Mouse (Mus musculus) liver, adult 2 months (tissue): Measurements from ENCODE around the gene Mccc1. TPM values are rescaled to one million over a fixed set of nuclear protein-coding genes. Genes with fewer than 3 reads are reported as not detected.

Experiments
- DNase-seq: peaks from one replicate; pipeline ENCODE4 v3.0.0-alpha.2; 2011; ENCODE audit warnings: low read depth, low spot score; ENCODE audit errors: extremely low read depth
- H3K27ac ChIP-seq: fragments of 200-500 bp; replicated peaks from 2 replicates; pipeline ENCODE4 v1.5.1; 2012; ENCODE audit warnings: low read depth, mild to moderate bottlenecking, control low read depth, inconsistent platforms, low read length; ENCODE audit not compliant: insufficient read depth
- H3K27me3 ChIP-seq: fragments of 200-500 bp; 2 replicates; pipeline ENCODE4 v1.6.1; 2012; ENCODE audit warnings: mild to moderate bottlenecking, moderate library complexity, low read length, inconsistent platforms; ENCODE audit not compliant: control insufficient read depth, insufficient read depth
- H3K36me3 ChIP-seq: fragments of 200-500 bp; 2 replicates; pipeline ENCODE4 v1.6.1; 2012; ENCODE audit warnings: low read length, inconsistent platforms; ENCODE audit not compliant: control insufficient read depth, insufficient read depth
- H3K4me1 ChIP-seq: fragments of 200-500 bp; 2 replicates; pipeline ENCODE4 v1.6.1; 2011; ENCODE audit warnings: low read length; ENCODE audit not compliant: control insufficient read depth, insufficient read depth
- H3K4me3 ChIP-seq: fragments of 200-500 bp; 2 replicates; pipeline ENCODE4 v1.5.1; 2011; ENCODE audit warnings: low read depth, mild to moderate bottlenecking, control low read depth, low read length, moderate library complexity; ENCODE audit not compliant: insufficient read depth
- H3K79me2 ChIP-seq: fragments of 200-500 bp; 2 replicates; pipeline ENCODE4 v1.6.1; 2012; ENCODE audit warnings: inconsistent platforms, mild to moderate bottlenecking, low read length, moderate library complexity; ENCODE audit not compliant: control insufficient read depth, insufficient read depth
- H3K9ac ChIP-seq: fragments of 200-500 bp; 2 replicates; pipeline ENCODE4 v1.6.1; 2012; ENCODE audit warnings: low read depth, mild to moderate bottlenecking, control low read depth, inconsistent platforms, low read length
- CTCF ChIP-seq: fragments of 200-500 bp; IDR thresholded peaks from 2 replicates; pipeline ENCODE4 v1.5.1; 2011; ENCODE audit warnings: low read depth, low read length, control low read depth
- POLR2A ChIP-seq: fragments of 200-500 bp; IDR thresholded peaks from 2 replicates; pipeline ENCODE4 v1.6.1; 2011; ENCODE audit warnings: low read length, control low read depth; ENCODE audit not compliant: insufficient read depth; ENCODE audit errors: extremely low read depth
- WGBS: fragments of 180-500 bp; shearing (Covaris S2); methylation state at CpG from one replicate; pipeline ENCODE4 v1.1.7; 2018; 5-methylcytosine and 5-hydroxymethylcytosine counted together
- polyA plus RNA-seq: library from polyadenylated mRNA; depleted of rRNA; stranded (reverse); fragments of >200 nt; gene quantifications from 2 replicates; pipeline ENCODE4 v1.2.3, GENCODE M21; 2012
- total RNA-seq: library from RNA; depleted of rRNA; stranded (reverse); fragments of >200 nt; gene quantifications from 2 replicates; pipeline ENCODE4 v1.2.3, GENCODE M21; 2014

The Mccc1 gene
- total and polyA plus RNA-seq, 2 experiments, result 25.3 to 49.7 TPM

GRCm38 (mm10) chr3:35948197-35948596 lies 52.3 kb downstream of the Mccc1 start:
- H3K79me2 ChIP-seq, result no peaks in the 10 kb centered on the region
- TF ChIP-seq CTCF (no peak), POLR2A (no peak)

GRCm38 (mm10) chr3:35940520-35941135 lies 59.9 kb downstream of the Mccc1 start:
- Histone ChIP-seq H3K79me2 (no peaks in the 10 kb centered on the region; the same call in 1 of the 2 replicates), H3K4me1 (no peaks in the 10 kb centered on the region), H3K27ac (no peak overlapping the region), H3K4me3 (no peak overlapping the region), H3K27me3 (no peaks in the 10 kb centered on the region), H3K9ac (no peak overlapping the region), H3K36me3 (peaks cover 2% of the 10 kb centered on the region; the same call in 1 of the 2 replicates)
- DNase-seq, result no peak
- TF ChIP-seq CTCF (no peak), POLR2A (no peak)
- WGBS, result 74% methylated on average over 4 of the region's 4 CpGs

More at GRCm38 (mm10) chr3:35948197-35948596, 52.3 kb downstream of the Mccc1 start:
- H3K27ac ChIP-seq, result no peak overlapping the region
- 68% methylated on average over 7 of the region's 7 CpGs for WGBS
- H3K4me3 ChIP-seq, result no peak overlapping the region
- no peak for DNase-seq
- H3K36me3 ChIP-seq, result no peaks in the 10 kb centered on the region
- H3K4me1 ChIP-seq, result peaks cover 5% of the 10 kb centered on the region; the same call in 1 of the 2 replicates
- H3K27me3 ChIP-seq, result no peaks in the 10 kb centered on the region
- H3K9ac ChIP-seq, result no peak overlapping the region

GRCm38 (mm10) chr3:35940047-35940446 lies 60.4 kb downstream of the Mccc1 start:
- H3K4me1 ChIP-seq, result no peaks in the 10 kb centered on the region

GRCm38 (mm10) chr3:35937345-35937744 lies 63.1 kb downstream of the Mccc1 start, which contains the start of gene Dcun1d1:
TSS of gene Dcun1d1 (minus strand) at chr3:35937445.
- TF ChIP-seq POLR2A, result no peak
- no peak for TF ChIP-seq CTCF
- Histone ChIP-seq H3K9ac (no peak within 1 kb of the TSS), H3K27ac (no peak within 1 kb of the TSS), H3K4me1 (peaks cover 3% of the 10 kb centered on the region; the same call in 1 of the 2 replicates), H3K4me3 (no peak within 1 kb of the TSS), H3K27me3 (no peaks in the 10 kb centered on the region), H3K36me3 (peaks cover 2% of the 10 kb centered on the region; the same call in 1 of the 2 replicates), H3K79me2 (peaks cover 9% of the 10 kb centered on the region)
- WGBS, result 95% methylated on average over 6 of the region's 6 CpGs
- DNase-seq, result no peak

More at GRCm38 (mm10) chr3:35940047-35940446, 60.4 kb downstream of the Mccc1 start:
- Histone ChIP-seq H3K4me3 (no peak overlapping the region), H3K79me2 (no peaks in the 10 kb centered on the region; the same call in 1 of the 2 replicates), H3K9ac (no peak overlapping the region), H3K27ac (no peak overlapping the region), H3K27me3 (no peaks in the 10 kb centered on the region), H3K36me3 (peaks cover 2% of the 10 kb centered on the region; the same call in 1 of the 2 replicates)
- no peak for TF ChIP-seq CTCF
- no peak for TF ChIP-seq POLR2A
- no peak for DNase-seq
- WGBS, result 60% methylated on average over 2 of the region's 2 CpGs

- Histone ChIP-seq H3K27me3 (no peaks in the 10 kb centered on the region), H3K4me3 (peak overlapping the region; percentile 89), H3K36me3 (peaks cover 2% of the 10 kb centered on the region; the same call in 1 of the 2 replicates), H3K27ac (peak overlapping the region; percentile 97), H3K4me1 (peaks cover 13% of the 10 kb centered on the region), H3K9ac (peak overlapping the region; percentile 97), H3K79me2 (peaks cover 16% of the 10 kb centered on the region)
- under 1% methylated on average over 14 of the region's 14 CpGs for WGBS
- TF ChIP-seq POLR2A (no peak), CTCF (no peak)
- no peak for DNase-seq
These were observed 67.1 kb downstream of the Mccc1 start for GRCm38 (mm10) chr3:35933405-35933777.

DNA sequence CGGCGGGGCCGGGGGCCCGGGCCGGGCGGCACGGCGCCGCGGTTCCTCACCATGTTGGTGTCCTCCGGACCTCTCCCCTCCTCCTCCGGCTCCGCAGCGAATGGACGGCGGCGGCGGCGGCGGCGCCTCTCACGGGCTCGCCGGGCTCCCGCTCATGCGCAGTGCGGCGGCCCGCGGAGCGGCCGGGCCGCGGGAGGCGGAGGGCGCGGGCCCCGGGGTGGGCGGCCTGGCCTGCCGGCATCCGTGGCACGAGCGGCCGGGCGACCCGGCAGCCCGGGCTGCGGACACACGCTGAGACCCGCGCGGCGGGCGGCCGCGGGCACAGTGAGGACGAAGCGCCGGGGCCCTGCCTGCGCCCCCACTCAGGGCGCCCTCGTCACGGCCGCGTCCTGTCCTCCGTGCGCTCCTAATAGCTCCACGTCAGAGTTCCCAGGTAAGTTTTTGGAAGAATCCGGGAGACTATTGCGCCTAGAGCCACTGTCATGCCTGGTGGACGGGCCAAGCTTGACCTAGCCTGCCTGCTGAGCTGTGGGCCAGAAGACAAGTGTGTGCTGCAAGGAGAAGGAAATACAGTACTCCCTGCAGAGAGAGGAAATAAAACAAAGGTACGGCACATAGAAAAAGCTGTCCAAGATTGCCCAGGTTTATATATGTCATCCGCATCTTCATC lies 67.6 kb downstream of the Mccc1 start:
- Histone ChIP-seq H3K27ac (peak overlapping the region; percentile 97), H3K4me3 (peak overlapping the region; percentile 89), H3K79me2 (peaks cover 19% of the 10 kb centered on the region), H3K27me3 (no peaks in the 10 kb centered on the region), H3K36me3 (peaks cover under 1% of the 10 kb centered on the region; the same call in 1 of the 2 replicates), H3K4me1 (peaks cover 14% of the 10 kb centered on the region), H3K9ac (peak overlapping the region; percentile 97)
- DNase-seq, result peak; percentile 62
- TF ChIP-seq POLR2A (0 out of 2 replicates have a peak, but pooled peaks have one; percentile 57), CTCF (no peak)
- WGBS, result under 1% methylated on average over 67 of the region's 73 CpGs
